Mouse (Mus musculus) megakaryocyte, embryonic 14.5 days (primary cell): ENCODE results near the gene Cnih4.

Experiments used
- FLI1 ChIP-seq: IDR thresholded peaks from 2 replicates; pipeline ENCODE4 v1.6.1; 2012; ENCODE audit warnings: low read length, inconsistent platforms, mixed read lengths
- GATA1 ChIP-seq: IDR thresholded peaks from 3 replicates; pipeline ENCODE4 v1.6.1; 2012; ENCODE audit warnings: mixed read lengths, low read length, inconsistent platforms, borderline replicate concordance

DNA sequence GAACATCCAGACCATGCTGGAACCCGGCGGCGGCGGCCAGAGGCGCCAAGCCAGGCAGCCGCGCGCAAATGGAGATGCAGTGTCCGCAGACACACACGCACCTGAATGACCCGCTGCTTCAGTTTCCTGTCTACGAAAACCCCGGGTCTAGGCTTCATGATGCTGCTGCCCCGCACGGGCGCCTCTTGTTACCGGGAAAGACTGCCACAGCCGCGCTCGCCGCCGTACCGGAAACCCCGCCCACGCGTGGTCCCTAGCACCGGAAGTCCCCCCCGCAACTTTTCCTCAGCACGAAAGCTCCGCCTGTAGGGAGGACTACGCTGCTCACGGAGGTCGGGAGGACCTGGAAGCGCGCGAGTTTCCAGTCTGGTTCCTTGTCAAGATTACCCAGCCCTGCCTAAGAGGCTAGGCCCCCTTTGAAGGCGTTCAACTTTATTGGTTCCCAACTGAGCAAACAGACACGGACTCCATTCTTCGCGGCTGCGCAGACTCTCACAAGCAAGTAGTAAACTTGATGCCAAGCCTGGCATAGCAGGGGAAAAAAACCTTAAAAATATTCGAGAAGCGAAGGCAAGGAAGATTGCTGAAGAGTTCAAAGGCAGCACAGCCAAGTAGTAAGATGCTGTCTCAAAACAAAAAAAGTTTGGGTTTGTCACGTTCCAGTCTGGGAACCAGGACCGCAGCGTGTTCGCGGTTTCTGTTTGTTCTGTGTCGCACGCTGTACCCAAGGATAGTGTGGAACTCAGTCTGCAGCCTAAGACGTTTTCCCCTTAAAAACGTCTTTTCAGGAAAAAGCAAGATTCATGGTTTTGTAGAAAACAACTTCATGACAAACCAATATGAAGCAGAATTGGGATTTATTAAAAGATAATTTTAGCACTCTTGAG is at the start of gene Cnih4, which contains the start of gene Nvl:
- TF ChIP-seq FLI1: peak; percentile 98
- TF ChIP-seq GATA1: no peak
